Mouse (Mus musculus) midbrain, embryonic 11.5 days (tissue): ENCODE results near the gene Otub2. TPM values are rescaled to one million over a fixed set of nuclear protein-coding genes. Genes with fewer than 3 reads are reported as not detected.
"Not testable (repeated sequence)": the region's sequence is repeated elsewhere in the genome, so short reads cannot be mapped to it uniquely, and the experiment has no call there.

Experiments used
- ATAC-seq: fragments of 200-750 bp; cut with Nextera tagmentation; 2 replicates; pipeline ENCODE4 v1.8.0; 2017; ENCODE audit warnings: moderate TSS enrichment, moderate library complexity; ENCODE audit not compliant: low FRiP score
- DNase-seq: peaks from one replicate; pipeline ENCODE4 v3.0.0; 2015; ENCODE audit warnings: low spot score; ENCODE audit errors: missing footprints
- H3K27ac ChIP-seq: fragments of 300-500 bp; sonication (generic); 2 replicates; pipeline ENCODE4 v1.5.1; 2014; ENCODE audit warnings: low read depth, low read length
- H3K27me3 ChIP-seq: fragments of 300-500 bp; sonication (generic); 2 replicates; pipeline ENCODE4 v1.6.1; 2014; ENCODE audit warnings: mild to moderate bottlenecking, low read length, moderate library complexity, mixed read lengths; ENCODE audit not compliant: control insufficient read depth, insufficient read depth
- H3K36me3 ChIP-seq: fragments of 300-500 bp; sonication (generic); 2 replicates; pipeline ENCODE4 v1.6.1; 2014; ENCODE audit warnings: mild to moderate bottlenecking, low read length, moderate library complexity, mixed read lengths; ENCODE audit not compliant: control insufficient read depth, insufficient read depth
- H3K4me1 ChIP-seq: fragments of 300-500 bp; sonication (generic); 2 replicates; pipeline ENCODE4 v1.6.1; 2014; ENCODE audit warnings: low read length; ENCODE audit not compliant: control insufficient read depth, insufficient read depth
- H3K4me2 ChIP-seq: fragments of 300-500 bp; sonication (generic); 2 replicates; pipeline ENCODE4 v1.6.1; 2014; ENCODE audit warnings: mild to moderate bottlenecking, moderate library complexity
- H3K4me3 ChIP-seq: fragments of 300-500 bp; sonication (generic); 2 replicates; pipeline ENCODE4 v1.5.1; 2014; ENCODE audit warnings: low read depth, low read length
- H3K9ac ChIP-seq: fragments of 300-500 bp; sonication (generic); 2 replicates; pipeline ENCODE4 v1.6.1; 2014; ENCODE audit warnings: low read length
- H3K9me3 ChIP-seq: fragments of 300-500 bp; sonication (generic); 2 replicates; pipeline ENCODE4 v1.6.1; 2016; ENCODE audit warnings: low read length; ENCODE audit not compliant: control insufficient read depth
- WGBS: fragments of 180-500 bp; shearing (Covaris S2); extraction: QIAGEN DNeasy Blood & Tissue Kit; methylation state at CpG from one replicate; pipeline ENCODE4 v1.1.7; 2014; 5-methylcytosine and 5-hydroxymethylcytosine counted together
- polyA plus RNA-seq: library from polyadenylated mRNA; unstranded; fragments of >200 nt; fragmentation: Nextera tagmentation; extraction: Ambion mirVana; gene quantifications from 2 replicates; pipeline ENCODE4 v1.2.1, GENCODE M21; 2014

The Otub2 gene
- polyA plus RNA-seq, 1 experiment from 2014 or later, result 13.9 TPM

- not testable (repeated sequence) for H3K27me3 ChIP-seq, H3K36me3 ChIP-seq, H3K9ac ChIP-seq, ATAC-seq, H3K4me1 ChIP-seq, H3K9me3 ChIP-seq, H3K4me3 ChIP-seq, DNase-seq, H3K4me2 ChIP-seq, H3K27ac ChIP-seq
- 62% methylated on average over 5 of the region's 7 CpGs for WGBS
Observed at GRCm38 (mm10) chr12:103444261-103444660, 55.8 kb downstream of the Otub2 start.

- Histone ChIP-seq H3K4me2 (no peak overlapping the region), H3K9ac (no peak overlapping the region), H3K27ac (no peak overlapping the region), H3K36me3 (no peaks in the 10 kb centered on the region), H3K4me1 (no peaks in the 10 kb centered on the region), H3K9me3 (no peaks in the 10 kb centered on the region), H3K27me3 (no peaks in the 10 kb centered on the region), H3K4me3 (no peak overlapping the region)
- no peak for ATAC-seq
- no peak for DNase-seq
- WGBS, result 82% methylated on average over 3 of the region's 3 CpGs
Observed at GRCm38 (mm10) chr12:103445060-103445459, 56.6 kb downstream of the Otub2 start.

DNA sequence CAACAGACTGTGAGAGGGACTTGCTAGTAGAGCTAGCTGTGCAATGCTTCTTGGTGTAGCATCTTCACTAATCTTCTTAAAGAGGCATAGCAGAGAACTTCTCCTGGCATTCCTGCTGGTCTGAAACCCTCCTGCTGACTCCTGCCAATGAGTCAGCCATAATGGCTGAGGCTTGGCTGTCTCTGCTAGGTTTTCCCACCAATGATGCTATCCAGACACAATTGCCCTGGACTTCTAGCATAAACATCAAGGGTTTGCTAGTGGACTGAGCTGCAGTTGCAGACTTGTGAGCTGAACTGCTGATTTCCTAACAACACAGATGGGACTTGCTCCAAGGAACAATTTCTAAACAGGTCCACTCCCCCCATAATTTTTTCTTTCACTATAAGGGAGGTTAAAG, 64.9 kb downstream of the Otub2 start:
- Histone ChIP-seq H3K4me3 (no peak overlapping the region), H3K4me2 (no peak overlapping the region), H3K9me3 (no peaks in the 10 kb centered on the region), H3K27me3 (no peaks in the 10 kb centered on the region), H3K36me3 (no peaks in the 10 kb centered on the region), H3K27ac (no peak overlapping the region), H3K4me1 (no peaks in the 10 kb centered on the region), H3K9ac (no peak overlapping the region)
- ATAC-seq (no peak), DNase-seq (no peak)

Other genes starting within 250 kb of the Otub2 start
- gene Prima1, start 146.5 kb upstream of the Otub2 start, polyA plus RNA-seq, result 2.0 and 2.3 TPM in 2 replicates
- gene Fam181a, start 77.7 kb upstream of the Otub2 start, polyA plus RNA-seq, result 47.3 and 57.7 TPM in 2 replicates
- 0.58 and 0.77 TPM in 2 replicates for gene Asb2, start 32.7 kb upstream of the Otub2 start, polyA plus RNA-seq
- gene 9330161L09Rik, start 19.1 kb downstream of the Otub2 start, polyA plus RNA-seq, result 0.59 and 0.81 TPM in 2 replicates
- 107 and 114 TPM in 2 replicates for gene Ddx24, start 37.1 kb downstream of the Otub2 start, polyA plus RNA-seq
- gene Ifi27, start 45.5 kb downstream of the Otub2 start, polyA plus RNA-seq, result 3.7 and 4.1 TPM in 2 replicates
- 2.0 and 2.1 TPM in 2 replicates for gene Ifi27l2a, start 55.0 kb downstream of the Otub2 start, polyA plus RNA-seq
- not detected in 2 replicates for gene Ifi27l2b, start 68.5 kb downstream of the Otub2 start, polyA plus RNA-seq
- gene Ppp4r4, start 143.6 kb downstream of the Otub2 start, polyA plus RNA-seq, result 3.5 and 4.7 TPM in 2 replicates
- not detected in 2 replicates for gene Serpina10, start 242.8 kb downstream of the Otub2 start, polyA plus RNA-seq